Mouse (Mus musculus) brain, embryonic 14.5 days (tissue): Measurements from ENCODE around the gene Pgm5.

Experiments
- CTCF ChIP-seq: fragments of 200-500 bp; IDR thresholded peaks from 2 replicates; pipeline ENCODE4 v1.5.1; 2012; ENCODE audit warnings: inconsistent platforms, mild to moderate bottlenecking, moderate library complexity, borderline replicate concordance; ENCODE audit not compliant: insufficient read depth, insufficient read length; ENCODE audit errors: extremely low read depth
- POLR2A ChIP-seq: fragments of 200-500 bp; IDR thresholded peaks from 2 replicates; pipeline ENCODE4 v1.6.1; 2012; ENCODE audit warnings: mild to moderate bottlenecking, inconsistent platforms, borderline replicate concordance; ENCODE audit not compliant: poor library complexity, insufficient read depth, insufficient read length, severe bottlenecking; ENCODE audit errors: extremely low read depth

GRCm38 (mm10) chr19:24697946-24698345 lies 163.7 kb downstream of the Pgm5 start:
- TF ChIP-seq CTCF (no peak), POLR2A (no peak)
